Mouse (Mus musculus): Measurements from ENCODE around the gene Acaa1a.
"Not testable (repeated sequence)": the region's sequence is repeated elsewhere in the genome, so short reads cannot be mapped to it uniquely, and the experiment has no call there.

The Acaa1a gene

DNA sequence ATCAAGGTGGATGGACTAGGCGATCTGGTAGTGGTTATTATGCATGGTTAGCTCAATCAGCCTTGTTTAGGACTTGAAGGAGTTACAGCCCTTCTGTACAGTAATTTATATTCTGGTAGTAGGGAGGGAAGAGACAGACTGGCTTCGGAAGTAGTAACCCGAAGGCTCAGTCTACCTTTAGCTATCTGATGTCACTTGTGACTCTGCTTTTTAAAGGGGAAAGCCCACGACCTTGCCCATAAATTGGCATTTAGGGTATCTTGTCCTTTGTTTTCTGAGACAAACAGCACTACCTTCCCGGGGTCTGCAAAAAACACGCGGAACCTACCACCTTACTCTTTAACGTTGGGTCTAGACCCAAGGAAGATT, 720 bp downstream of the Acaa1a start:
- DNase-seq = no peak

DNA sequence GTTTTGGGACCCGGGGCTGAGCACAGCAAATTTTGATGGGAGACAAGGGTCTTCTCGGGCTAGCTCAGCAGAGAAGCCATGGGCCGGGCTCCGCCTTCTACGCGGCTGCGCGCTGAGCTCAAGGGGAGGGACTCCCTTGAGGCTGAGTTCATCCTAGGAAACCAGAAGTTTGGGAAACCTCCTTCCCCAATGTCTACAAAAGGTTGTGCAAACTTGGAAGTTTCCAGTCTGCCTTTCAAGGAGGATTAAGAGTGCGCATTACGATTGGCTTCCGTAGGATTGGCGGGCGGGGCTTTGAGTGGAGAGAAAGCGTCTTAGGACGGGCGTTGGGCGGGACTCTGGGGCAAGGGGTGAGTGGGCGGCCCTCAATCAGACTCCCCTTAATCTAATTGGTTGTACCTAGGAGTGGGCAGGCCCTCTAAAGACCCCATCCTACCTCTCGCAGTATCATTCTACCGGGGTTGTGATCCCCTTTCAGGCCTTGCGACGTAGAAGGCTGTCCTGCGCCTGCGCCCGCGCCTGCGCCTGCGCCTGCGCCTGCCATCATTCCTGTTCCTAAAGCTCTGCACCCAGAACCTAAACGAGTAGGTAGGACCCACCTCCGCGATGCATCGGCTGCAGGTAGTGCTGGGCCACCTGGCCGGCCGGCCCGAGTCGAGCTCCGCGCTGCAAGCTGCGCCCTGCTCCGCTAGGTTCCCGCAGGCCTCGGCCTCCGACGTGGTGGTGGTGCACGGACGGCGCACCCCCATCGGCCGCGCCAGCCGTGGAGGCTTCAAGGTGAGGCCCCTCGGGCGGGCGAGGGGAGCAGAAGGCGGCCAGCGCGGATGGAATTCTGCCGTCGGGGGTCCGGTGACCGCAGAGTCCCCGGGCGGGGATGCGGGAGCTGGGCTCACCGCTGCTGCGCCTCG, 1.7 kb downstream of the Acaa1a start, which contains the start of gene Myd88:
TSS of gene Myd88 (minus strand) at position 503 of the 908 bp plus-strand sequence.
- DNase-seq = peak; percentile 97

DNA sequence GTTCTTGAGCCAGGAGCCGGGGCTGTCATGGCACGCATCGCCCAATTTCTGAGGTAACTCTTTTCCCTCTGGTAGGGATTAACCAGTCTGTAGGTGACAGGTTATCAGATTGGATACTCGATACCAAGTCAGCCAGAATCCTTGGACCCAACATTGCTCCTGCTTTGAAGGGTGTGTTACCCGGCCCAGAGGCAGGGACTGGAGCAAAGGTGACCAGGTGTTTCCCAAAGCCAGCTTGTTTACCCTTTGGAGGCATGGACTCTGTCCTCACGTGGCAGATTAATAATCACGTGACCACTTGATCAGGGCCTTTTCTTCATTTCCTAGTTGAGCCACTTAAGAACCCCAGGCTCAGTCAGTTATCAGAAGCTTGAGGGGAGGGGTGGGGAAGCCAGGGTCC, 3.3 kb downstream of the Acaa1a start:
- DNase-seq = no peak

DNA sequence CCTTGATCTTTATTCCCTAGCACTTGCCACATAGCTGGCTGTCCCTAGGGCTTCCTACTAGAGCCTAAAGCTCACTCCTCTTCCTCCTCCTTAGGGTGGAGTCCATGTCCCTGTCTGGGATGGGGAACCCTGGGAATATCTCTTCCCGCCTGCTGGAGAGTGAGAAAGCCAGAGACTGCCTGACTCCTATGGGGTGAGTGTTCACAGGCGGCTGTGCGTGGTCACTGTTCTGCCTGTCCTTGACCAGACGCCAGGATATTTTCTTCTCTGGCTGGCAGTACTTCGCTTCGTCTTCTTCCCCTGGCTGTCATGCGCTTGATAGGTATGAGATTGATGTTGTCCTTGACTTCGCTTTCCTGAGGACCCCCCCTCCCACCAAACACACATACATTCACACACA, 6.9 kb downstream of the Acaa1a start:
- no peak for DNase-seq

DNA sequence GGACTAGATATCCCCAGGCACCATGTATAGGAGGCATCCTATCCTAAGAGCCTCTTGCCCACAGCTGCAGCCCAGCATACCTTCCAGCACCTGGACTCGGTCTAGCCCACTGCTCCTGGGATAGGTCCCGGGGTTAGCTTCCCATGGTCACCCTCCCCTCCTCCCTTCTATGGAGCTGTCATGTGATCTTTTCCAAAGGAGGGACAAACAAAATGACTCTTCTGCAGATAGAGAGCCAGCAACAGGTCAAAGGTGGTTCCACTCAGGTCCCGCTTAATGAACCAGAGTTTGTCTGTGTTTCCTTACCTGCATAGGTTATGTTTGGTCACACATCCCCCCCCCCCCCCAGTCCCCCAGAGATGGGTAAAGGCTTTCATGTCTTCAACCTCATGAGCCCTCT, 11.1 kb downstream of the Acaa1a start:
- DNase-seq = no peak

DNA sequence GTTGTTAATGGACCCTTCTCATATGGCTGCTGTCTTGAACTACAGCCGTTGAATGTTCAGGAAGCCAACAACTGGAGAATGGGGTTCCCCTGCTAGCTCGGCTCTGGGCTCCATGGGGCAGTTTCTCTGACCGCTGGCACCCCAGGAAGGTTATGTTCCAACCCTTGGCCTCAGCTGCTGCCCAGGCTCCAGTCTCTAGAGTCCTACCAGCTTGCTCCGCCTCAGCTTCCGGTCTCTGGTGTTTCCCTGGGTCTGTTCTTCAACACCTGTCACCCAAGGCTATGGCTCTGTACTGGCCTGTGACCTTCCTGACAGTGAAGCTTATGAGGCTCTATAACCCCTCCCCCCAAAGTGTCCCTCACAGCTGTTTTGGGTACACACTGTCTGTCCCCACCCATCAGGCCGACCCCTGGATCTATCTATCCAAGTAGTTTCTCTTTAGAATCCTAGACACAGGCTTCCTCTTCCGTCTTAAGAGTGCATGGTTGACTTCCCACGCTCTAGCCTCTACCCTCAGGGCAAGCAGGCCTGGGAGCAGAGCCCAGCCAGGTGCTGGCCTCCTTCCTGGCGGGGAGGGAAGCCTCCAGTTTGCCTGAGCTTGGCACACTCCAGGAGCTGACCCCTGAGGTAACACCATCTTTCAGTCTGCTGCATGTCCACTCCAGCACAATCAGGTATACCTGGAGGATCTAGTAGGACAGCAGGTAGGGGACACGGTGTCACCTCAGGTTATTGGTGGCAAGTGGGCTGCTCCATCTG, 11.7 kb downstream of the Acaa1a start:
- no peak for DNase-seq

DNA sequence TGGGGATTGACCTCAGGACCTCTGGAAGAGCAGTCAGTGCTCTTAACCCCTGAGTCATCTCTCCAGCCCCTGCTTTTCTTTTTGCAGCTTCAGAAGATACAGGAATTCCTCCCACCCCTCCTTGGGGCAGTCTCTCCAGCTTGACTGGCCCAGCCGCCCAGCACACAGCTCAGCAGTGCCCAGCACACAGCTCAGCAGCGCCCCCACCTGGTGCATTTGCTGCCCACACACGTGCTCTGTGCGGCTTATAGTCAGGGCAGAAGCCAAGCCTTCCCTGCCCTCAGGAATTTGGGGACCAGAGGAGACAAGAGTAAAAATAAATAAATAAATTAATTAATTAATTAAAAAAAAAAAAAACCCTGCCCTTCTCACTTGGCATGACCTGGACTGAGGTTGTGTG, 12.6 kb downstream of the Acaa1a start:
- peak; percentile 80 for DNase-seq

DNA sequence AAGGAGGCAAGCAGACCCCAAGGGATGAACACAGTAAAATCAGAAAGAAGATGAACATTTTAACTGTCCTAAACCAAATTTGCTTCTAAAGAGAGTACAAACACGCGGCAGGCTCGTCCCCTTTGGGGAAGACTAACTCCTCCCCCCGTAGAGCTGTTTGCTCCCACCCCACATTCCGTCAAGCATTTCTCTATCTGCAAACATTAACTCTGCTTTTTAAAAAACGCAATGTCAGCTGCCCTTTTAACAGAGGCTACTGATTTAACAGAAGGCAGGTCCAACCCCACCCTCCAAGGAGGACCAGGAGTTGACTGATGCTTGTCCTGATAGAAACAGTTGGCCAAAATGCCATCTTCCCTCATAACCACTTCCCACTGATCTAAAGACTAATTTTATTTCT, 14.4 kb downstream of the Acaa1a start:
- no peak for DNase-seq

DNA sequence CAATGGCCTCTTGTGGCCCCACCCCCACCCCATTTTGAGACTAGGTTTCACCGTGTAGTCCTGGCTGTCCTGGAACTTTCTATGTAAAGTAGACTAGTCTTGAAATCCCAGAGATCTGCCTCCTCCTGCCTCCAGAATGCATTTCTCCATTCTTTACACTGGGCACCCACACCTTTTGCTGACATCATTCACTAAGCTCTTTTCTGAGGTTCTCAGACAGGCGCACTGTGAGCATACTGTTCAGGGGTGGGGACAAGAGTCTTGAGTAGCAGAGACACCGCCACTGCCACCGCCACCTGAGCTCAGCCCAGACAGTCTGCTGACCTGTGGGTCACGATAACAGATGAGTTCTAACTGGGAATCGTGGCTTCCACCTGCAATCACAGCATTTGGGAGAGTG, 16.5 kb downstream of the Acaa1a start:
- no peak for DNase-seq

DNA sequence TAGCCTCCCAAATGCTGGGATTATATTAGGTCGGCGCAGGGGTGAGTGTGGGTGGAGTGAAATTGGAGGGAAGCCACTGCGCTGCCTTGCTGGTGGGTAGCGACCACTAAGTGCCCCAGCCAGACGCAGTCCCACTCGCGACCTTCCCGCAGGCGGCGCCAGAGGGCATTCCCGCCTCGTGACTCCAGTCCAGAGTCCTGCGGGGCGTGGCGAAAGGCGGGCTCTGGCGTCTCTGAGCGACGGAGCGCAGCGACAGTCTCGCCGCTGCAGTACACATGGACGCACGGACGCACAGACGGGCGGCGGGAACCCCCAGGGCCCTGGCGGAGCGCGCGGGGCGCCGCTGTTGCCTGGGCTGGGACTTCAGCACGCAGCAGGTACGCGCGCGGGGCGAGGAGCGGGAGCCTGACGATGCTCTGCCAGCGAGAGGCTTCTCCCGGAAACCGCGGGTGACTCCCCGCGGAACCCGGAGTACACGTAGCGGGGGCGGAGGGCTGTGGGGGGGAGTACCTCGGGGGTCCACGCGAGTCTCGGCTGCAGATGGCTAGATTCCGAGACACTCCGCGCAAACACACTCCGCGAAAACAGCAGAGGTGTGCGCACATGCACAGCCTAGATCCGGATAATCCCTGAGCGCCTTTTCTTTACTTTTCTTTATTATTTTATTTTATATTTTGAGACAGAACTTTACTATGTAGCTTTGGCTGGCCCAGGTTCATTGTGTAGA, 18.0 kb downstream of the Acaa1a start, which contains the start of gene Xylb:
TSS of gene Xylb (plus strand) at position 51 of the 727 bp plus-strand sequence.
- DNase-seq = peak; percentile 94

DNA sequence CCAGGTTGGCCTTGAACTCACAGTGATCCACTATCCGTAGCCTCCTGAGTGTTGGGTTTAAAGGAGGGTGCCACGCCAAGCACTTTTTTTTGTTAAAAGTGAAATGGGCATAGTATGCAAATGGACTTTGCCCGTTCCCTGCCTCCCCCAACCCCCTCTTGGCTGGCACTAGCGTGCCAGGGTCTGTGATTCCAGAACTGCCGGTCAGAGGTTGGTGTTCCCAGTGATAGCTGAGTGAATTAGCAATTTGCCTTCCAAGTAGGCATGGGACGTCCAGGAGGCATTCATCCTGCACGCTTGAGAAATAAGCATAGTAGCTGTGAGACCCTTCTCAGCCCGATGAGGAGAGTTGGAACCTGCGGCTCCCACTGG, 18.6 kb downstream of the Acaa1a start:
- DNase-seq = no peak

DNA sequence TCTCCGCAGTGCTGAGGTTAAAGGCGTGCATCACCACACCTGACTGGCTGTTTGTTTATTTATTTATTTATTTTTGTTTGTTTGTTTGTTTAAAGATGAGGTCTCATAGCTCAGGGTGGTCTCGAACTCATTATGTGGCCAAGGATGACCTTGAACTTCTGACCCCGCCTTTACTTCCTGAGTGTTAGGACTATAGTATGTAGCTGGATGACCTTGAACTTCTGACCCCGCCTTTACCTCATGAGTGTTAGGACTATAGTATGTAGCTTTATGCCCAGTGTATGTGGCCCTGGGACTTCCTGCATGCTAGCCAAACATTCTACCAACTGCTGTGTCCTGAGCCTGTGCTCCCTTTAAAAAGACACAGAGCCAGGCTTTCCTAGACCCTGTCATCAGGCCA, 21.9 kb downstream of the Acaa1a start:
- DNase-seq = no peak

DNA sequence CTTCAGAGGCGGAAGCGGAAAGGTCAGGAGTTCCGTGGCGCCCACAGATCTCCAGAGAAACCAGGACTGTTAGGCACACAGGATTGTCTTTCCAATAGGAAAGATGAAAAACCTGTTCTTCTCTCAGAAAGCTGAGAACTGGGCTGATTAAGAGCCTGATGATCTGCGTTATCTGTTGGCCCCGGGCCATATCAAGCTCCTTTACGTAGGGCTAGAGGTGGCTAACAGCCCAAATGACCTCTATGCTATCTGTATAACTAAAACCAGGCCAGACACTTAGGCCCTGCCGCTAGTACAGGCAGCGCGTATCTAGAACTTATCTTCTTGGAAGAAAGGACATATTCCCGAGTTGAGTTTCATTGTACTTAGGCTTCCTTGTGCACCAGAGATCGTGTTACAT, 23.8 kb downstream of the Acaa1a start:
- DNase-seq = no peak

DNA sequence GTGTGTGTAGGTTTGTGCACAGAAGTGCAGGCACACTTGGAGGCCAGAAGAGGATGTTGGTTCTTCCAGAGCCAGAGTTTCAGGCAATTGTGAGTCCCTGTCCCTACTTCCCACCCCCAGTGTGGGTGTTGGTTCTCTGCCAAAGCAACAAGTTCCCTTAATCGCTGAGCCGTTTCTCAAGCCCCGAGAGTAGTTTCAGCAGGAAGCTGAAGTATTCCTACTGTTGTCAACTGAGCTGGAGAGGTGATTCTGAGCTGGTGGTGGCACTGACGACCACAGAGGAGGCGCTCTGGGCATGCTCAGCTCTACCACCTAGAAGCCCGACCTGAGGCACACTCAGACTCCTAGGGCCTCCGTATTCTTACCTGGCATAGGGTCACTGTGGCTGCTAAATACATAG, 25.8 kb downstream of the Acaa1a start, which contains the start of gene Slc22a14:
TSS of gene Slc22a14 (minus strand) at position 270 of the 400 bp plus-strand sequence.
- no peak for DNase-seq

DNA sequence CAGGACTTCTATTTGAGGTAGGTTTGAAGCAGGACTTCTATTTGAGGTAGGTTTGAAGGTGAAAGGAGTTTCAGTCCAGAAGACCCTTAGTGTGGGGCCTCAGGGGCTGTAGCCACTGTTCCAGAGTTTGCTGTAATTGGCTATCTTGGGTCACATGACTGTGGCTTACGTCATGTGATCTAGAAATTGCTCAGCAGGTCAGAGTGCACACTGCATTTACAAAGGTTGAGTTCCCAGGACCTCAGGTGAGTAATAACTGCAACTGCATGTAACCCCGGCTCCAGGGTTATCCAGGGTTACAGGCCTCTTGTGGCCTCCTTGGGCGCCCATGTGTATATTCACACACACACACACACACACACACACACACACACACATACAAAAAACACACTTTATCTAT, 28.9 kb downstream of the Acaa1a start:
- no peak for DNase-seq

DNA sequence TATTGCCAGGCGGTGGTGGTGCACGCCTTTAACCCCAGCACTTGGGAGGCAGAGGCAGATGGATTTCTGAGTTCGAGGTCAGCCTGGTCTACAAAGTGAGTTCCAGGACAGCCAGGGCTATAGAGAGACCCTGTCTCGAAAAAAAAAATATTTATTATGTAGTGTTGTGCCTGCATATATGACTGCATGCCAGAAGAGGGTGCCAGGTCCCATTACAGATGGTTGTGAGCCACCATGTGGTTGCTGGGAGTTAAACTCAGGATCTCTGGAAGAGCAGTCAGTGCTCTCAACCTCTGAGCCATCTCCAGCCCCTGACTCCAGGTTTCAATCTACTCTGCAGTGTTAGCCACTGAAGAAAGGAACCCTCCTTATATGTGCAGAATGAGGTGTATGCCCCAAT, 31.3 kb downstream of the Acaa1a start:
- DNase-seq = not testable (repeated sequence)

DNA sequence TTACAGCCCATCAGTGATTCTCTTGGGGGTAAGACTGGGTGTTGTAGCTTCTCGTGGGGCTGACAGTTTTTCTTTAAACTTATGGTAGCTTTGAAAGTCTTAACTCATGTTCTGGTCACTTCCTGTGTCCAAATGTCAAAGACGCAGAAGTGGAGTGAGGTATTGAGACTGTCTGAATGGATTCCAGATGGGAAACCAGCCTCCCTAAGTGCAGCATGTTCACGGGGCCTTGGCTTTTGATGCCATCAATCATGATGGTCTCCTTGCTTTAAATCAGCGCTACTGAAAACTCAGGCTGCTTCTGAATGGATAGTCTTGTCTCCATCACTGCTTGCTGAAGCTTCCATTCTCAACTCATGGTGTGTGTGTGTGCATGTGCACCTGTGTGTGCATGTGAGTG, 31.8 kb downstream of the Acaa1a start:
- DNase-seq = peak; percentile 37

DNA sequence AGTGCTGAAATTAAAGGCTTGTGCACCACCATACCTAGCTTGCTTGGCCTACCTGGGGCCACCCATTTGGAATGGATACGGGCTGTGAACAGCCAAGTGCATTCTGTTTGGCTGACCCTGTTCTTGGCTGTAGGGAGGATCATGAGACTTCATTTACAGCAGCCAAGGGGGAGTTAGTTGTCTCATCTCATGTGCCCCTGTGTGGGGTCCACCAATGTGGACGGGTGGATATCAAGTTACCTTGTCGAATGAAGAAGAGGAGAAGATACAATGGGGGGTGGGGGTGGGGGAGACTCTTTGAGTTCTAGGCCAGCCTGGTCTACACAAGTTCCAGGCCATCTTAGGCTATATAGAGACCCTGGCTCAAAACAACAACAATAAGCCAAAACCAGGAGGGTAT, 35.5 kb downstream of the Acaa1a start:
- DNase-seq = no peak

DNA sequence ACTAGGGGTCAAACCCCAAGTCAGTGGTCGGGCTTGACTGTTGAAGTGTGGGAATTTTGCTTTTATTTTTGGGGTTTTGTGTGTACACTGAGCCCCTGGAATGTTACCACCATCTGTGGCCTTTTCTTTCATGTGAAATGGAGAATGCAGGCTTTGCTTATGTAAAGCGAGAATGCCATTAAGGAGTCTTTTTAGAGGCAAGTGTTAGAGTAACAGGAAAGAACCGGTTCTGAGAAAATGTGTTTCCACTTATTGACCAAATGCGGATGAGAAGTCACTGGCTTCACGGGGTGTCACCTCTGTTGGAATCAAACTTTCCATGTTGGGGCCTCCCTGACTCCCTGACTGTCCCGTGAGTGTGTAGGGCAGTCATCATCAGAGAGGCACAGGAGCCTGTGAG, 36.1 kb downstream of the Acaa1a start:
- DNase-seq = peak; percentile 22

DNA sequence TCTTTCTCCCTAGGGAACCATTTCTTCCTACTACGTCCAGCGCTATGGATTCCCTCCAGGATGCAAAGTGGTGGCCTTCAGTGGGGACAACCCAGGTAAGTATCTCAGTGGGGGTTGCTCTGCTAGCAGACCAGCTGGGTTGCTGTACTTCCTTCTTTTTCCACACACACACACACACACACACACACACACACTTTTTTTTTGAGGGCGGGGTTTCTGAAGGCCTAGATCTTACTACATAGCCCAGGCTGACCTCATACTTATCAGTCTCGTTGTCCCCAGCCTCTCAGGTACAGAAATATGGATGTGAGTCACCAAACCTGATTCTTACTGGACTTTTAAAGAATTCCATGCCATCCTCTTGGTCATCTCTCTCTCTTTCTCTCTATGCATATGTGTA, 38.8 kb downstream of the Acaa1a start:
- DNase-seq = no peak

DNA sequence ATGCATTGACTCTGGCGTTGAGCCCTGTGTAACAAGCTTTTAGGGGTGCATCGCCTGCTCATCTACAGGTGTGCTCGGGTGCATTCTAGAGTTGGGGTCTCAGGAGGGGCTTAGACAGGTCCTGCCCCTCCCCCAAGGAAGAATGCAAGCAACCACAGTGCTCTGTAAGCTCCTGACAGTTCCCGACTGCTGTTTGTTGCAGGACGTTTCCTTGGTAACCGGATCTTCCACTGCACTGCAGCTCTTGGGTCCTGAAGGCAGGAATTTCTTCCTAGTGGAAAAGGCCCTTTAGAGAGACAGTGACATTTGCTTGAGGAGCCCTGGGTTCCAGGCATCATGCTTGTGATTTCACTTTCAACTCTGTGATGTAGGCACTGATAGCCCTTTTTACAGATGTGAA, 43.1 kb downstream of the Acaa1a start:
- peak; percentile 15 for DNase-seq

DNA sequence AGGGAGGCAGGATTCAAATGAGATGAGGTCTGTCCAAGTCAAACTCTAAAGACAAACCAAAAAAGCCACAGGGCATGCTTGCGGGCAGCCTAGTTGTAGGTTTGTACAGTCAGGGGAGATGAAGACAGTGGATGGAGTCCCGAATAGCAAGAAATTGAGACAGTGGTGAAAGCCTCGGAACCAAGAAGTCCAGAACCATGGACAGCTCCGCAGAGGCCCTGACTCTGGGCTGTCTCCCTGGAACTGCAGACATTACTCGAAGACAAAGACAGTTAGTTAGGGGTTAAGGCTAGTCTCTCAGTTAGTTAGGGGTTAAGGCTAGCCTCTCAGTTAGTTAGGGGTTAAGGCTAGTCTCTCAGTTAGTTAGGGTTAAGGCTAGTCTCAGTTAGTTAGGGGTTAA, 49.5 kb downstream of the Acaa1a start:
- peak; percentile 62 for DNase-seq

DNA sequence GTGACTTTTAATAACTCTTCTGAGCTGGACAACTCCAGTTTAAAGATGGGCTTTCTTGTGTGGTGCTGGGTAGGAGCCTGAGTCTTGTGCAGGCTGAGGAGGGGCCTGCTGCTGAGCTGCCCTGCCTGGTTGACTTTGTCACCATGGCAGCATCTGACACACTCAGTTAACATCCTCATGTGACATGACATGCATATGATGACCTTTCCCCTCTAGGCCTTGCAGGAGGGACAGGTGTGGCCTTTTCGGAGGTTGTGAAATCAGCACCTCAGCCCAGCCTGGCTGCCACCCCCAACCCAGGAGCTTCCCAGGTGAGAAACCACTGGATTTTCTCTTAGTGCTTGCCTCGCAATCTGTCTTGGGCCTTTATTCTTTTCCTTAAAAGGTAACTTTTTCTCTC, 50.7 kb downstream of the Acaa1a start:
- DNase-seq = no peak

All from embryo, embryonic 11 days (tissue).